Mouse (Mus musculus): ENCODE results near the gene Slc27a1.

DNA sequence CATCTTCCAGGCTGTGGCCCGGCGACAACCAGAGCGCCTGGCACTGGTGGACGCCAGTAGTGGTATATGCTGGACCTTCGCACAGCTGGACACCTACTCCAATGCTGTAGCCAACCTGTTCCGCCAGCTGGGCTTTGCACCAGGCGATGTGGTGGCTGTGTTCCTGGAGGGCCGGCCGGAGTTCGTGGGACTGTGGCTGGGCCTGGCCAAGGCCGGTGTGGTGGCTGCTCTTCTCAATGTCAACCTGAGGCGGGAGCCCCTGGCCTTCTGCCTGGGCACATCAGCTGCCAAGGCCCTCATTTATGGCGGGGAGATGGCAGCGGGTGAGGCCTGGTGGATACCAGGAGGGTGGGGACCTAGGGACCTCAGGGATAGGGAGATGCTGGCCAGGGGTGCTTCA is 10.8 kb downstream of the Slc27a1 start:
- TF ChIP-seq CTCF (IDR thresholded peaks at IDR 0.05; ENCODE audit: low read depth, low read length) (no peak), POLR2A (IDR thresholded peaks at IDR 0.05; ENCODE audit: borderline replicate concordance, low read depth, low read length) (no peak)

All from bone marrow macrophage, adult 2 months (primary cell).